Mouse (Mus musculus) kidney, adult 9 months (tissue): Measurements from ENCODE around the gene Zbtb42.

ENCODE experiments used
- DNase-seq: peaks from one replicate; pipeline ENCODE4 v3.0.0; 2022

The Zbtb42 gene

GRCm38 (mm10) chr12:112693185-112694126 lies 14.8 kb downstream of the Zbtb42 start:
- DNase-seq: peak; percentile 94

DNA sequence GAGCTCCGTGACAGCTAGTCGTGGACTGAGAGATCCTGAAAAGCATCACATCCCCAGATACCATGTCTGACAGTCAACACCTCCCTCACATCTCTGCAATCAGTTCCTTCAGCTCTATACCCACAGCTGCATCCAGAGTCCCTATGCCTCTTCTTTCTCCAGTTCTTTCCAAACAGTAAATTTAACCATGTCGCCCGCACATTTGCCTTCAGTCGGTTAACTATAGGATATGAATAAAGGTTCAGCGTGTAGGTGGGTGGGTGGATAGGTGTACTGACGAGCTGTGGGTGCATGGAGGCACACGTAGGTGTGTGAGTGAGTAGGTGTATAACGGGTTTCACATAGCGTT lies 15.5 kb downstream of the Zbtb42 start:
- no peak for DNase-seq

- DNase-seq: no peak
These were observed 18.3 kb downstream of the Zbtb42 start for GRCm38 (mm10) chr12:112696806-112697425.

- no peak for DNase-seq
These were observed 21.9 kb downstream of the Zbtb42 start for GRCm38 (mm10) chr12:112700522-112700921.

DNA sequence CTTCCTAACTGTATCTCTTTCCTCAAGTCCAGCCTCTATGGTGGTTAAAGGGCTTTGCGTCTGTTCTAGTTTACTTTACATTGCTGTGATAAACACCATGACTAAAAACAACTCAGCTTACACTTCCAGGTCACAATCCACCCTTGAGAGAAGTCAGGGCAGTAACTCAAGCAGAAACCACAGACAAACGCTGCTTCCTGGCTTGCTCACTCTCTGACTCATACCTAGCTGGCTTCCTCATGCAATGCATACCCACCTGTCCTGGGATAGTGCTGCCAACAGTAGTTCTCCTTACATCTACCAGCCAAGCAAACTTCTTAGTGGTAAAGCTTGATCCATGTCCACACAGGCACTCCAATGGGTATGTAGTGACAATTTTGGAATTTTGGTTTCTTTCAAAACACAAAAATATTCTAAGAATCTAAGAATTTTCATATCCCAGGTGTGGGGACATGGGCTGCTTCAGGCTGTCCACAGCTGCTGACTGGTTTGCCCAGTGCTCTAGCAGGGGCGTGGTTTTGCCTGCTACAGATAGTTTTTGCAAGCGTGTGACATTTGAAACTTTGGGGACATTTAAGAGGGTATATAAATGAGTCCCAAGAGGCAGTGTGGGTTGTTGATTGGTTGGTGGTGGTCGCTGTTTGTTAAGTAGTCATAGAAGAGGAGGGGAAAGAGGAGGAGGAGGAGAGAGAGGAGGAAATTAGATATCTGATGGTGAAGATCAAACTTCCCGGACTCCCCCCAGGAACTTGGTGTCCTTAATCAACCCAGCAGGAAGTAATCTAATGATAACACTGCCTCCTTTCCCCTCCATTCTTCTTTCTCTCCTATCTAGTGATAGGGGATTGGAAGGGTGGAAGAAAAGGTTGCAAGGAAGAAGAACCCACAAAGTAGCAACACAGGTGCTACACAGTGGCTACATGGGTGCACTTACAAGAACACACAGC lies 24.0 kb downstream of the Zbtb42 start:
- no peak for DNase-seq

DNA sequence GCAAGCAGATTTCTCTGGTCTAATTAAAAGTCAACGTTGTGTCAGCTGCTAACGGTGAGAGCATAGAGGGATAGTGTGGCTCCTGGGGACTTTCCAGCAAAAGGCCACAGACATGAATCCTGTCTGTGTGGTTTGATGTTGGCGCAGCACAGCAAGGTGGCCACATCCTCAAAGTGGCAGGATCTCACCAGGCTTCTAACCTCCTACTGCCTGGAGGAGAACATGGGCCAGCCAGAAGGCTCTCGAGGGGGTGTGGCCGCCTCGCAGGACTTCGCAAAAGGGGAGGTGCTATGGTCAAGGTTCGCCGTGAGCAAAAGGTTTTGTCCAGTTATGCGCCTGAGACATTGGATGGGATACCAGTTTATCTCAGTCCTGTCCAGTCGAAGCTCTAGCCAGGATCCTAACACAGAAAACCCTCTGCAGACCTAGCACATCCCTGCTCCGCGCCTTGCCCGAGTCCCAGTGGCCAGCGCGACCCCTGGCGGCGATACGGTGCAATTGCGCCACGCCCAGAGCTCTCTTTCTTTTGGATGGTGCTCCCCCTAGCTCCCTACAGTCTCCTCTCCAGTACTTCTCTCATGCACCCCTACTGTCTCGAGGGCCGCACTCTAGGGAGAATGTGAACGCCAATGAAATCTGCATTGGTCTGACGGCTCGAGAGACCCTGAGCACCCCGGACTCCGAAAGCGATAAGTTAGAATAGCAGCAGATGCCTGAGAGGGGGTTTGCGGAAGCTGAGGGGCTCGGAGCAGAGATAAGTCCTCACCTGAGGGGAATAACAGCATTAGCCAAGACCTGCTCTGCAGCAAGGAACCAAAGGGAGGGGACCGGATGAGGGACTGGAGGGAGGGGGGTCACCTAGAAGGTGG lies 28.3 kb downstream of the Zbtb42 start:
- peak; percentile 91 for DNase-seq

GRCm38 (mm10) chr12:112707573-112707869 lies 28.9 kb downstream of the Zbtb42 start:
- no peak for DNase-seq

DNA sequence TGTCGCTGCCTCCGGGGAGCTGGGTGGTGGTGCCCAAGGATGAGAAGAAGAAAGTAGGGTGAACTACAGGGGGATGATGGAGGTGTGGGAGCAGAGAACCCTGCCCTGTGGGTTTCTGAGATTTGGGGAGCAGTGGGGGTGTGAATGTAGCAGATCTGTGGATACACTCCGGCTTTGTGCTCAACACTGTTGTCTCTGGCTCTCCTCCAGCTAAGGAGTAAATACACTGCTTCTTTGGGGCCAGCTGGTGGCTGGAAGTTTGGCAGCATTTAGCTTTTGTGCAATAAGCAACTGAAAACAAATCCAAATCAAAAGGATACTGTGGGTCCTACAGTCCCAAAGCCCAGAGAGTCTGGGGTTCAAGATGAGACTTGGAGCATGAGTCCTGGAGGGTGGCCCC lies 35.4 kb downstream of the Zbtb42 start:
- DNase-seq: peak; percentile 51

GRCm38 (mm10) chr12:112717140-112717539 lies 38.5 kb downstream of the Zbtb42 start:
- peak; percentile 80 for DNase-seq

- DNase-seq: no peak
These were observed 40.4 kb downstream of the Zbtb42 start for GRCm38 (mm10) chr12:112718995-112719394.

GRCm38 (mm10) chr12:112720216-112720615 lies 41.6 kb downstream of the Zbtb42 start, which contains the start of gene Cep170b:
Cep170b (plus strand) TSS chr12:112720455.
- peak; percentile 55 for DNase-seq

DNA sequence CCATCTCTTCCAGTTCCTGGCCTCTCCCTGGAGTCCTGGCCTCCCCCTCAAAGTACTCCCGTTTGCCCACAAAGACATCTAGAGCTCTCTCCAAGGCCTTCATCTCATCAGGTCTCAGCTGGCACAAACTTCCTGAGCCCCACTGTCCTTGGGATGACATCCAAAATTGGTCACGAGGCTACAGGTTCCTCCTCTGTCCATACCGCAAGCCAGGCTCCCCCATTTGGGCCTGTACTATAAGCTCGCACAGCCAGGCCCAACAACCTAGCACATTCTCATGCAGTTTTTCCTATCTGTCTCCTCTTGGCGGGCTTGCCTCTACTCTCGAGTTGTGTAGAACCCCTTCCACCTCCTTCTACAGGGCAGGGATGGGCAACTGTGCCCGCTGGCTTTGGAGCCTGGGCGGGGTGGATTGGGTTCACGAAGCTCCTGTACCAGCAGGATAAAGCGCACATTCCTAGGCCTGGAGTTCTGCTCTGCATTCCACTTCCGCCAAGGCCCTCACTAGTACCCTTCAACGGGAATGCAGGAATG lies 42.3 kb downstream of the Zbtb42 start:
- peak; percentile 69 for DNase-seq

DNA sequence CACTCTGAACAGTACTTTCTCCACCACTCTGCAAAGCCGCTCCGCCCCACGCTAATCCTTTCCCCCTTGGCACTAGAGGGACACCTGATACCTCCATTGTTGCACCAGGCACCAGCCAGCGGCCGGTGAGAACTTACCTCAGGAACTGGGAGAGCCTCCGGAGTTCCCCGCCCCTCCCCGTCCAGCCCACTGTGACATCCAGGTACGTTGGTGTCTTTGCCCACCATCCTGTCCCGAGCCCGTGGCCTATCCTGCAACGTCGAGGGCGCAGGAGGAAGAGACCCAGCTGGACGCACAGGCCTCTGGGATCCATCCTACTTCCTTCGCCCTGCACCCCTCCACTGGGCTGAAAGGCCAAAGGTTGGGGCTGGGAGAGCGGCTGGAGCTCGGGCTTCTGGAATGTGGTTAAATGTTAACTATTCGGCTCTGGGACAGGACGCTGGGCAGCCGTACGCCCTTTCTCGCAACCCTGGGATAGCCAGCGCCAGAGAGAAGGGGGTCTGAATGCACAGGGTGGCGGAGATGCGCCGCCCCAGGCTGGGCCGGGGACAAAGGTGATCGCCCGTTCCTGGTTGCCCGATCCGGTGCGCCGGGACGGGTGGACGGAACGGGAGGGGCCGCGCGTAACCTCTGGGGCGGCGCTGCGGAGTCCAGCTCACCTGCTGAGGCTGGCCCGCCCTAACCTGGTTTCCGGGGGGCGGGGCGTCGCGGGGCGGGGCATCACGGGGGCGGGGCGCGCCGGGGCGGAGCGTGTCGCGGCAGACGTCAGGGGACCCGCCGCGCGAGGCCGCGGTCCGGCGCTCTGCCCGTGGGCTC lies 43.0 kb downstream of the Zbtb42 start:
- DNase-seq: peak; percentile 94

DNA sequence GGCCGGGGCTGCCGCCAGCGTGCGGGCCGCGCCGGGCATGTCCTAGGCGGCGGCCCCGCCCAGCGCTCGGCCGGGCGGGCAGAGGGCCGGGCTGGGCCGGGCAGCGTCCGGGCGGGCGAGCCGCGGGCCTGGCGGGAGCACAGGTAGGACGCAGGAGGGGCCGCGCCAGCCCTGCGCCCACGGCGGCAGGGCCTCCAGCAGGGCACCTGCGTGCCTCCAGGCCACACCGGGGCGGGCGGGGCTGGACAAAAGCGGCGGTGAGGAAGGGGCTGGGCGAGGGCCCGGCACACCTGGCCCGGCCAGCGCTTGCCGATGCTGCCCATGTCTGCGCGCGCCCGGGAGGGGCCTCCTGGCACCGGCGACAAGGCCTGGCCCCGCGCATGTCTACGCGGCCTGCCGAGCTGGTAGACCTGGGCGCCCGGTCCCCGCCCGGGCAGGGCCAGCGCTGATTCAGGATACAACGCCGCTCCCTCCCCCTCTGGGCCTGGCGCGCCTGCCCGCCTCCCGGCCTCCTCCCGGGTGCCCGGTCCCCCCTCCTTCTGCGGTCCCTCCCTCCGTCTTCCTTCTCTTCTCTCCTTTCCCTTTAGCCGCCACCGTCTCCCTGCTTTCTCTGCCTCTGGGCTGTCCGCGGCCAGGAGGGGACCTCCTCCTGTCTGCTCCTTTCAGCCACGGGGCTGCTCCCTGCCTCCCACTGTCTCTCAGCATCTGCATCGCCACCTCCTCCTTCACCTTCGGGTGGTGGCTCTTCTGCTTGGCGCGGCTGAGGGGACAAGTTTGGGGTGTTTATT lies 43.8 kb downstream of the Zbtb42 start:
- DNase-seq: peak; percentile 76

- no peak for DNase-seq
These were observed 44.4 kb downstream of the Zbtb42 start for GRCm38 (mm10) chr12:112723028-112723330.

DNA sequence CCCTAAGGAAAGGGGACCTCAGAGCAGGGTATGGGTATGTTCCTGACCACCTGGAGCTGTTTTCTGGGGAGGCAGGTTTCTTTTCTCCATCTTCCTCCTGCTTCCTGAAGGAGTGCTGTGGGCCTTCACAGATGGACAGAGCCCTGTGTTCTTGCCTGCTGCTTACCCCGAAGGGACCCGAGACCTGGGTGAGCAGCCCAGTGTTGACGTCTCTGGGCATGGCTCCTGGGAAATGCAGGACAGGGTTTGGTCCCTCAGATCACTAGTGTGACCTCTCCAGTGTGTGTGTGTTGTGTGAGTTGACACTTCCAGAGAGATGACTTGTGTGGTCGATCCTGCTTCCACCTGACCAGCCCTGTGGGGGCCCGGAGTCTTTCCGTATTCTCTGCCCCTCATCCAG lies 44.8 kb downstream of the Zbtb42 start:
- no peak for DNase-seq

DNA sequence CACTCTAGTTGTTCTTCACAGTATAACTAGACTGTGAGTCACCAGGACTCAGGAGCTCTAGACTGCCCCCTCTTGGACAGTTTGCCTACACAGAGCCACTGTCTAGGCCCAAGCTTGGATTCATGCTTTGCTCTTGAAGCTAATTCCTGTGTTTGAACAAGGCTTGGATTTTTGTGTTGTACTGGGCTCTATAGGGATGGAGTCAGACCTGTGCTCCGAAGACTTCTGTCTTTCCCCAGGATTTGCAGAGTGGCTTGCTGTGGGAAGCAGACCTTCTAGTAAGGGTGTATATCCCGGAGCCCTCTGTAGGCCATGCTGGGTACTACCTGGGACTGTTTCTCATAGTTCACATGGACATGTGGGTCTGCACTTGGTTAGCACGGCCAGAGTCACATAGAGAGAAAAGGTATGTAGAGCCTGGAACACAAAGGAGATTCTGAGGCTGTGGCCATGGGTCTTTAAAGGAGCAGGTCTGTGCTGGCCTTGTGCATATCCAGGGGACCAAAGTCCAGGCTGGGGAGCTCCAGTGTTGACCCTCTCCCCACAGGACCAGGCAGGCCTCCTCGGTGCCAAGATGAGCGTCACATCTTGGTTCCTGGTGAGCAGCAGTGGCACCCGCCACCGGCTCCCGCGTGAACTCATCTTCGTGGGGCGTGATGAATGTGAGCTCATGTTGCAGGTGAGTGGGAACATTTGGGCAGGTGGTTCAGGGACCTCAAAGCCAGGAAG lies 45.6 kb downstream of the Zbtb42 start:
- peak; percentile 89 for DNase-seq

DNA sequence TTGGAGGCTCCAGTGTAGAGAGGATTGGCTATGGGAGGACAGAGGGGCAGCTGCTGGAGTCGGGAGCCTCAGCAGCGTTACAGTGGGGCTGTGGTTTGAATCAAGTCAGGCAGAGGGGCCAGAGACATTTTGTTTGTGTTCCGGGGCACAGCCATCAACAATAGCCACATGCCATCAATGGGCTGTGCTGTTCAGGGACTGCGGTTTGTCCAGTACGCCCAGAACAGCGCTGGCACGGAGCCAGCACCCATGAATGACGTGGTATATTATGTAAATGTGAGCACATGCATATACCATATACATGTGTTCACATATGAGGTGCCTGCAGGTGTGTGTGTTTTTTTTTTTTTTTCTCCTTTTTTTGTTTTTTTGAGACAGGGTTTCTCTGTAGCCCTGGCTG lies 49.2 kb downstream of the Zbtb42 start:
- no peak for DNase-seq

GRCm38 (mm10) chr12:112730808-112731207 lies 52.2 kb downstream of the Zbtb42 start:
- no peak for DNase-seq
